In the genomic region with DNA sequence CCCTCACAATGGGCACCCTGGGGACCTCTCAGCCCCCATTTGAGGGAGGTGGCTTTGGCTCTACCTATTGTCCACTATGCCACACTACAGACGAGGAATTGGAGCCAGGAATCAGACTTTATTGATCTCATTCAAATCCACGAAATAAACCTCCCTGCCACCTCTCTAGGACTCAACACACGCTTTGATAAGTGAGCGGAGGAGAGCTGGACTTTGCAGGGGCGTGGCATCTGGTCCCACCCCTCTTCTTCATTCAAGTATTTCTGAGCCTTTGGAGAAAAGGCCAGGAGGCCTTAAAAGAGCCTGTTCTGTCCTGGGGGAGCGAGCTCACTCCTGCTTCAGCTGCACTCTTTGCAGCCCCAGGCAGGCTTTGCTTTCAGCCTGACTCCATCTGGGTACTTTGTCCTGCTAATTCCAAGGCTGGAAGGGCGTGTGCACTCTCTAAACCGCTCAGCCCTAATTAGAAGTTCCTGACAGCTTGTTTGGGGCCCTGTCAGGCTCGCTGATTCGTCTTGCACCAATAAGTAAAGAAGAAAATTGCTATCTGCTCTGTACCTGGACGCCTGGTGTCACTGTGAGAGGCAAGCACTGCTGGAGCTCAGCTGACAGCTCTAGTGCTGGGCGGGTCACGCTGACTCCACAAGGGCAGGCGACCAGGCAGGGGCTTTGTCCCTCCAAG, we compare ENCODE assay signal across 10 mouse cellular contexts.
DNase-seq lines count a peak whose midpoint lies in the region; ATAC-seq and TF ChIP-seq lines count a peak whose summit lies in the region.
"Had no signal": no experiment of that assay in that cellular context is flagged by ENCODE, and none has a peak within 500 bp of the region (broad histone marks: within the 10 kb centered on the region; RNA-seq: fewer than 3 reads in every experiment).

No protein-coding gene starts in this region.

- peak; percentile 24 to 33 for DNase-seq in lung, adult 18-20 months
- no peak for DNase-seq in lung, postnatal 14 days
- DNase-seq in embryo, embryonic 11 days: peak; percentile 43
- DNase-seq in retina, postnatal 7 days (ENCODE audit: low read depth, low spot score): peak; percentile 36
- no peak for DNase-seq in liver, postnatal 0 days
- DNase-seq in c-Kit-positive CD71-positive TER-119-positive erythroid progenitor cells, embryonic 14.5 days (ENCODE audit: low spot score): no peak
- DNase-seq: thymus, adult 2 months had no signal

- H3K4me1 ChIP-seq in intestine, postnatal 0 days (replicated peaks; ENCODE audit: control insufficient read depth, insufficient read depth, low read length): no peaks in the 10 kb centered on the region; the same call in 1 of the 2 replicates
- no peaks in the 10 kb centered on the region for H3K4me1 ChIP-seq in liver, postnatal 0 days (ENCODE audit: insufficient read depth)

- peak overlapping the region; percentile 1; the same call in 1 of the 2 replicates for H3K4me2 ChIP-seq in intestine, postnatal 0 days (replicated peaks; ENCODE audit: low read depth)
- no peak overlapping the region for H3K4me2 ChIP-seq in liver, postnatal 0 days (ENCODE audit: low read depth, low read length)
- H3K4me2 ChIP-seq: liver, embryonic 12.5 days had no signal

- H3K27ac ChIP-seq in intestine, postnatal 0 days (ENCODE audit: low read depth, low read length): no peak overlapping the region
- no peak overlapping the region for H3K27ac ChIP-seq in liver, postnatal 0 days (ENCODE audit: low read depth)
- H3K27ac ChIP-seq: liver, embryonic 12.5 days had no signal

- ATAC-seq in intestine, postnatal 0 days: no peak
- ATAC-seq in liver, postnatal 0 days: no peak
- ATAC-seq in erythroid progenitor cell, adult 5-6 weeks (replicated peaks; ENCODE audit: low FRiP score, poor library complexity, severe bottlenecking): no peak
- ATAC-seq: liver, embryonic 12.5 days had no signal

- no peak for TF ChIP-seq EP300 in liver, postnatal 0 days (IDR thresholded peaks at IDR 0.05; ENCODE audit: low read depth)

- TF ChIP-seq CTCF in intestine, postnatal 0 days (IDR thresholded peaks at IDR 0.05; ENCODE audit: low read depth): no peak
- TF ChIP-seq CTCF in liver, postnatal 0 days (IDR thresholded peaks at IDR 0.05; ENCODE audit: low read depth): no peak

- H3K9me3 ChIP-seq in intestine, postnatal 0 days (ENCODE audit: control insufficient read depth): no peaks in the 10 kb centered on the region
- H3K9me3 ChIP-seq in liver, postnatal 0 days (ENCODE audit: low read length): no peaks in the 10 kb centered on the region
- H3K9me3 ChIP-seq: liver, embryonic 12.5 days had no signal

- 21% methylated on average over 14 of the region's 14 CpGs for WGBS in intestine, postnatal 0 days
- WGBS in liver, postnatal 0 days (ENCODE audit: insufficient replicate concordance): 44% methylated on average over 14 of the region's 14 CpGs

- H3K36me3 ChIP-seq in intestine, postnatal 0 days (ENCODE audit: control insufficient read depth, insufficient read depth): no peaks in the 10 kb centered on the region
- H3K36me3 ChIP-seq in liver, postnatal 0 days (replicated peaks; ENCODE audit: insufficient read depth, low read length): no peaks in the 10 kb centered on the region
- H3K36me3 ChIP-seq: liver, embryonic 12.5 days had no signal

- H3K4me3 ChIP-seq in intestine, postnatal 0 days (ENCODE audit: low read depth, low read length): no peak overlapping the region
- H3K4me3 ChIP-seq in liver, postnatal 0 days (ENCODE audit: low read depth, low read length): no peak overlapping the region
- H3K4me3 ChIP-seq: liver, embryonic 12.5 days had no signal

- no peaks in the 10 kb centered on the region for H3K27me3 ChIP-seq in intestine, postnatal 0 days (replicated peaks; ENCODE audit: control insufficient read depth, insufficient read depth, low read length)
- H3K27me3 ChIP-seq in liver, postnatal 0 days (ENCODE audit: insufficient read depth, low read length): no peaks in the 10 kb centered on the region

- H3K9ac ChIP-seq in intestine, postnatal 0 days (ENCODE audit: low read depth, low read length): no peak overlapping the region
- H3K9ac ChIP-seq in liver, postnatal 0 days (replicated peaks): no peak overlapping the region
- H3K9ac ChIP-seq: liver, embryonic 12.5 days had no signal

Comparison
In these comparisons a context has a peak if more than half of its experiments do, and no peak if none do; other contexts are left out.
1. DNase-seq: peak in lung, adult 18-20 months (2 of 2), embryo, embryonic 11 days (single experiment) and retina, postnatal 7 days (single experiment); none in lung, postnatal 14 days (single experiment), liver, postnatal 0 days (single experiment) and c-Kit-positive CD71-positive TER-119-positive erythroid progenitor cells, embryonic 14.5 days (single experiment).